Mouse (Mus musculus) forelimb bud, embryonic 11.5 days (tissue): ENCODE data around the gene Olfr741.

Source experiments
- DNase-seq: peaks from one replicate; pipeline ENCODE4 v3.0.0-alpha.2; 2012; ENCODE audit warnings: low read depth, low spot score

The Olfr741 gene

DNA sequence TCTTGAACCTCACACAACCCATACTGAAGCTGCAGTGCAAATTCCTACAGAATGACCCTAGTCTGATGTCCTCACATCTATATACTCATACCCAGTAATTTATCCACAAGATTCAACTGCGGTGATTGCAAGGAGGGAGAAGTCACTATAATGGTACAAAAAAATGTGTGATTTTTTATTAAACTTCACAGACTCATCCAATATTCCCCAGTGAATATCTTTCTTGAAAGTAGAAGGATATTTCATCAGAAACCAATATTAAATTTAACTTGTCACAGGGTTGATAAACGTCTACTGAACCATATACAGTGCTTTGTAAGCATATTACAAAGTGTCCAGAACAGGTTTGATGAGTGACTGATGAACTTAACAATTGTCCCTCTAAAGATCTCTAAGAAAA lies at the start of gene Olfr741:
Gene Olfr741 (plus strand): TSS at position 301 of the 400 bp plus-strand sequence.
- DNase-seq: no peak

DNA sequence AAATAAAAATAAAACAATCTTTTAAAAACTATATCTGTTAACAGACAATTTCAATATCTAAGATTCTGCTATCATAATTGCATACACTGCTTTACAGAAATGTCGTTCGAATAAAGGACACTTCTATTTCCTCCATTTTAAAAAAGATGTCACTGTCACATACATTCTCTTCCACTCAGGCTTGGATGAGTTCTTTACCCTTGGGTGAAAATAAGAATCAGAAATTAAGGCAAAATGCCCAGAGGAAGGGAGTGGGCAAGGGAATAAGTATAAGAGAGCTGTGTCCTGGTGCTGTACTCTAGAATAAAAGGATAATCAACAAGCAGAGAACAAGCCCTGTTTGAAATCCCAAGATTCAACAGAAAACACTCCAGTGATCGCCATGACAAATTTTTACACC lies 27.3 kb upstream of the Olfr741 start, which contains the start of gene Olfr740:
Gene Olfr740 (plus strand): TSS at position 301 of the 400 bp plus-strand sequence.
- no peak for DNase-seq

DNA sequence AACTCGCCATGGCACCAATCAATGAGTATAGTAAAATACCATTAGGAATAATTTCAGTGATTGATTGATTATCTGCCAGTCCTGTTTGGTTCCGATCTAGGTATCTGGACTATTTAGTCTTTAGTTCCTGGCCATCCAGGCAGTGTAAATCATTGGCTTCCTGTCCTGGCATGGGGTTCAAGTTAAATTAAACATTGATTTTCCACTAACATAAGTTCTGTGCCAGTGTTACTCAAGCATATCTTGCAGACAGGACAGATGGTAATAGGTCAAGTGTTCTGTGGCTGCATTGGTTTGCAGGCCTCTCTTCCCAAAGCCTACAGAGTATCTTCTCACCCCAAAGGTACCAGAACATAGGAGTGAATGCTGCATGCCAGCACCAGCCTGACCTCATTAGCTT lies 5.9 kb downstream of the Olfr741 start:
- no peak for DNase-seq

DNA sequence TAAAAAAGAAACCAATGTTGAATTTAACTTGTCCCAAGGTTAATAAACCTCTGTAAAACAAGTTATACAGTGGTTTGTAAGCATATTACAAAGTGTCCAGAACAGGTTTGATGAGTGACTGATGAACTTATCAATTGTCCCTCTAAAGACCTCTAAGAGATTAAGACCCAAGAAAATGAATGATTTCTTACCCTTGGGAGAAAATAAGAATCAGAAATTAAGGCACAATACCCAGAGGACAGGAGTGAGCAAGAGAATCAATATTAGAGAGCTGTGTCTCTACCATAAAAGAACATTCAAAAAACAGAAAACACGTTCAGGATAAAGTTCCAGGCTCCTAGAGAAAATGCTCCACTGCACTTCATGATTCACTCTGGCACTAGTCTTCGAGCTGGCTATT lies 30.8 kb downstream of the Olfr741 start, which contains the start of gene Olfr742:
Gene Olfr742 (plus strand): TSS at position 301 of the 400 bp plus-strand sequence.
- DNase-seq: no peak

DNA sequence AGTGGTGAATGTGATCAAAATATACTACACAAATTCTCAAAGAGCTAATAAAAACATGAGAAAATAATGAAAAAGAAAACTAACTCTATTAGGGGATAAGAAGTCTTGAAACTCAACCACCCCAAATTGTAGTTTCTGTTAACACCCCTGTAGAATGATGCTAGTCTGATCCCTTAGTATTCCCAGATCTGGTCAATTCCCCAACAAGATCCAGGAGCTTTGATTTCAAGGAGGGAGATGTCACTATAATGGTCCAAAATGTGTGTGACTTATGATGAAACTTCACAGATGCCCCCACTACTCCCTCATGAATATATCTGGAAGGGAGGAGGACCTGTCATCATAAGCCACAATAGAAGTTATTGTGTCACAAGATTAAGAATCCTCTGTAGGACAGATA lies 49.0 kb downstream of the Olfr741 start, which contains the start of gene Olfr743:
Gene Olfr743 (plus strand): TSS at position 301 of the 400 bp plus-strand sequence.
- no peak for DNase-seq
